Mouse (Mus musculus) heart, embryonic 16.5 days (tissue): ENCODE results near the gene Erg28. TPM values are rescaled to one million over a fixed set of nuclear protein-coding genes. Genes with fewer than 3 reads are reported as not detected.

Experiments used
- ATAC-seq: fragments of 200-750 bp; cut with Nextera tagmentation; replicated peaks from 2 replicates; pipeline ENCODE4 v1.8.0; 2017; ENCODE audit warnings: moderate number of reproducible peaks; ENCODE audit not compliant: insufficient read depth, low FRiP score; ENCODE audit errors: extremely low read depth
- H3K27ac ChIP-seq: fragments of 300-500 bp; sonication (generic); 2 replicates; pipeline ENCODE4 v1.5.1; 2014; ENCODE audit warnings: mild to moderate bottlenecking, low read length, control low read depth, moderate library complexity
- H3K27me3 ChIP-seq: fragments of 300-500 bp; sonication (generic); 2 replicates; pipeline ENCODE4 v1.6.1; 2014; ENCODE audit warnings: low read length, mixed read lengths; ENCODE audit not compliant: control insufficient read depth, insufficient read depth
- H3K36me3 ChIP-seq: fragments of 300-500 bp; sonication (generic); 2 replicates; pipeline ENCODE4 v1.6.1; 2014; ENCODE audit not compliant: control insufficient read depth, insufficient read depth
- H3K4me1 ChIP-seq: fragments of 300-500 bp; sonication (generic); 2 replicates; pipeline ENCODE4 v1.6.1; 2014; ENCODE audit warnings: low read length, mixed read lengths; ENCODE audit not compliant: control insufficient read depth, insufficient read depth
- H3K4me2 ChIP-seq: fragments of 300-500 bp; sonication (generic); 2 replicates; pipeline ENCODE4 v1.6.1; 2014; ENCODE audit warnings: low read depth, mild to moderate bottlenecking, control low read depth, low read length
- H3K4me3 ChIP-seq: fragments of 300-500 bp; sonication (generic); 2 replicates; pipeline ENCODE4 v1.5.1; 2014; ENCODE audit warnings: mild to moderate bottlenecking, control low read depth, low read length
- H3K9ac ChIP-seq: fragments of 300-500 bp; sonication (generic); 2 replicates; pipeline ENCODE4 v1.6.1; 2014; ENCODE audit warnings: low read length, control low read depth
- H3K9me3 ChIP-seq: fragments of 300-500 bp; sonication (generic); replicated peaks from 2 replicates; pipeline ENCODE4 v1.6.1; 2016; ENCODE audit warnings: low read length; ENCODE audit not compliant: control insufficient read depth
- WGBS: fragments of 180-500 bp; shearing (Covaris S2); extraction: QIAGEN DNeasy Blood & Tissue Kit; methylation state at CpG from one replicate; pipeline ENCODE4 v1.1.7; 2014; 5-methylcytosine and 5-hydroxymethylcytosine counted together
- polyA plus RNA-seq: library from polyadenylated mRNA; unstranded; fragments of >200 nt; fragmentation: Nextera tagmentation; extraction: Ambion mirVana; gene quantifications from 2 replicates; pipeline ENCODE4 v1.2.1, GENCODE M21; 2015

The Erg28 gene
- polyA plus RNA-seq, 1 experiment from 2014 or later: 65.6 TPM

- H3K9me3 ChIP-seq: no peaks in the 10 kb centered on the region
- H3K27ac ChIP-seq: no peak overlapping the region
- H3K9ac ChIP-seq: no peak overlapping the region
- ATAC-seq: no peak
- WGBS: 57% methylated on average over 1 of the region's 1 CpGs
- no peak overlapping the region for H3K4me2 ChIP-seq
- H3K36me3 ChIP-seq: peaks cover 5% of the 10 kb centered on the region; the same call in 1 of the 2 replicates
- no peak overlapping the region for H3K4me3 ChIP-seq
- H3K27me3 ChIP-seq: no peaks in the 10 kb centered on the region
- H3K4me1 ChIP-seq: no peaks in the 10 kb centered on the region
Measured at GRCm38 (mm10) chr12:85854271-85854670, 29.9 kb upstream of the Erg28 start.

- 82% methylated on average over 4 of the region's 4 CpGs for WGBS
- Histone ChIP-seq H3K4me1 (no peaks in the 10 kb centered on the region), H3K9me3 (no peaks in the 10 kb centered on the region), H3K27me3 (no peaks in the 10 kb centered on the region), H3K4me3 (no peak overlapping the region), H3K36me3 (peaks cover 6% of the 10 kb centered on the region; the same call in 1 of the 2 replicates), H3K4me2 (no peak overlapping the region), H3K9ac (no peak overlapping the region), H3K27ac (no peak overlapping the region)
- no peak for ATAC-seq
Measured at GRCm38 (mm10) chr12:85853836-85854235, 29.5 kb upstream of the Erg28 start.

GRCm38 (mm10) chr12:85850661-85851060 lies 26.3 kb upstream of the Erg28 start:
- Histone ChIP-seq H3K36me3 (peaks cover 4% of the 10 kb centered on the region; the same call in 1 of the 2 replicates), H3K9ac (no peak overlapping the region), H3K4me1 (no peaks in the 10 kb centered on the region), H3K27me3 (no peaks in the 10 kb centered on the region), H3K9me3 (no peaks in the 10 kb centered on the region), H3K27ac (no peak overlapping the region), H3K4me3 (no peak overlapping the region), H3K4me2 (no peak overlapping the region)
- ATAC-seq: no peak
- WGBS: 72% methylated on average over 8 of the region's 8 CpGs

- WGBS: 78% methylated on average over 7 of the region's 7 CpGs
- Histone ChIP-seq H3K36me3 (peaks cover 11% of the 10 kb centered on the region; the same call in 1 of the 2 replicates), H3K4me3 (no peak overlapping the region), H3K9ac (no peak overlapping the region), H3K27ac (no peak overlapping the region), H3K9me3 (no peaks in the 10 kb centered on the region), H3K4me2 (no peak overlapping the region), H3K27me3 (no peaks in the 10 kb centered on the region), H3K4me1 (no peaks in the 10 kb centered on the region)
- no peak; the same call in 1 of the 2 replicates for ATAC-seq
Measured at GRCm38 (mm10) chr12:85848164-85848958, 24.0 kb upstream of the Erg28 start.

- Histone ChIP-seq H3K36me3 (peaks cover 6% of the 10 kb centered on the region; the same call in 1 of the 2 replicates), H3K4me2 (no peak overlapping the region), H3K4me3 (no peak overlapping the region), H3K27me3 (no peaks in the 10 kb centered on the region), H3K9me3 (no peaks in the 10 kb centered on the region), H3K9ac (no peak overlapping the region), H3K27ac (no peak overlapping the region), H3K4me1 (peaks cover 6% of the 10 kb centered on the region)
- no peak for ATAC-seq
- 87% methylated on average over 12 of the region's 12 CpGs for WGBS
Measured at GRCm38 (mm10) chr12:85839371-85840000, 15.1 kb upstream of the Erg28 start.

- Histone ChIP-seq H3K27ac (no peak overlapping the region), H3K9me3 (no peaks in the 10 kb centered on the region), H3K4me1 (peaks cover 6% of the 10 kb centered on the region), H3K4me2 (no peak overlapping the region), H3K9ac (no peak overlapping the region), H3K4me3 (no peak overlapping the region), H3K27me3 (no peaks in the 10 kb centered on the region), H3K36me3 (peaks cover 5% of the 10 kb centered on the region; the same call in 1 of the 2 replicates)
- ATAC-seq: no peak
- WGBS: 80% methylated on average over 2 of the region's 2 CpGs
Measured at GRCm38 (mm10) chr12:85837765-85838164, 13.4 kb upstream of the Erg28 start.

GRCm38 (mm10) chr12:85834543-85834942 lies 10.2 kb upstream of the Erg28 start:
- no peak overlapping the region; the same call in 1 of the 2 replicates for H3K4me3 ChIP-seq
- no peak overlapping the region for H3K4me2 ChIP-seq
- no peaks in the 10 kb centered on the region for H3K9me3 ChIP-seq
- ATAC-seq: peak; percentile 88
- H3K9ac ChIP-seq: no peak overlapping the region
- 53% methylated on average over 2 of the region's 2 CpGs for WGBS
- H3K27me3 ChIP-seq: no peaks in the 10 kb centered on the region
- H3K4me1 ChIP-seq: peaks cover 6% of the 10 kb centered on the region
- peaks cover 15% of the 10 kb centered on the region; the same call in 1 of the 2 replicates for H3K36me3 ChIP-seq
- H3K27ac ChIP-seq: peak overlapping the region; percentile 89

- WGBS: 69% methylated on average over 3 of the region's 3 CpGs
- ATAC-seq: no peak
- no peaks in the 10 kb centered on the region for H3K27me3 ChIP-seq
- peaks cover 6% of the 10 kb centered on the region for H3K4me1 ChIP-seq
- H3K27ac ChIP-seq: no peak overlapping the region
- no peak overlapping the region for H3K9ac ChIP-seq
- peaks cover 19% of the 10 kb centered on the region; the same call in 1 of the 2 replicates for H3K36me3 ChIP-seq
- no peaks in the 10 kb centered on the region for H3K9me3 ChIP-seq
- no peak overlapping the region for H3K4me3 ChIP-seq
- H3K4me2 ChIP-seq: no peak overlapping the region
Measured at GRCm38 (mm10) chr12:85830691-85831090, 6.3 kb upstream of the Erg28 start.

- 89% methylated on average over 3 of the region's 3 CpGs for WGBS
- ATAC-seq: no peak
- Histone ChIP-seq H3K4me1 (peaks cover 3% of the 10 kb centered on the region), H3K27ac (no peak overlapping the region), H3K4me3 (no peak overlapping the region), H3K27me3 (no peaks in the 10 kb centered on the region), H3K36me3 (peaks cover 19% of the 10 kb centered on the region; the same call in 1 of the 2 replicates), H3K9ac (no peak overlapping the region), H3K9me3 (no peaks in the 10 kb centered on the region), H3K4me2 (no peak overlapping the region)
Measured at GRCm38 (mm10) chr12:85829866-85830265, 5.5 kb upstream of the Erg28 start.
